Mouse (Mus musculus): ENCODE measurements at regions not wholly inside any gene's neighbourhood (a gene's known extent, or its start where the extent isn't known, plus 50 kb on each side); places are given as distances from the start of the nearest gene placed in this dataset.

DNA sequence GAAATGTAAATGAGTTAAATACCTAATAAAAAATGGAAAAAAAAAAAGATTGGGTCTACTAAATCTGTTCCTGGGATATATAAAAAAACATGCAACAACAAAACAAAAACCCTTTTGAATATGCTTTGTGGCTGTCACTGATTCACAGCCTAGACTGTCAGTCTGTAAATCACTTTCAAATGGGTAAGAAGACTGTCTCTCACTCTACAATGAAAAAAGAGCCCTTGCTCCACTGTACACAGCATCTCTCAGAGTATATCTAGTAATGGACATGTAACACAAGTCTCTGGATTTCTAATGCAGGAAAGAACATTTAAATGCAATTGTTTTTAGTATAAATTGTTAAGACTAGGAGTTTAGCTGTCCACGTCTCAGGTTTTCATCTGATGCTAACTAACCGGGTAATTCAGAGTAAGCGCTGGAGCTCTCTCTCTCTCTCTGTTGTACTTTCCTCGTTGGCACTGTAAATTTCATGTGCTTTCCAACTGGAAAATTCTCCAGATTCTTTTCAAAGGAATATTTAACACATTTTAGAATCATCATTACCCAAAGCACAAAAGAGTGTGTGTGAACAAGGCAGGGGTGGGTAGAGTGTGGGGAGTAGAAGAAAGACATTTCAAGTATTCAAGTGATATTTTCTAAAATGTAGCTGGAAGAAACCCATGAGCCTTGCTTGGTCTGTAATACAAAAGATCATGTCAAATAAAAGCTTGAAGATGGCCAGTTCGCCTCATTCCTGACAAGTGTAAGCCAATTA is 66.6 kb upstream of the Pam start:
- Histone ChIP-seq H3K4me3 (ENCODE audit: insufficient read depth in 1 of 2, low read depth in 1 of 2, low read length in 2 of 2, poor library complexity in 1 of 2, severe bottlenecking in 1 of 2) (no peak overlapping the region), H3K27ac (ENCODE audit: insufficient read depth, low read depth, low read length, poor library complexity, severe bottlenecking) (no peak overlapping the region), H3K9ac (ENCODE audit: insufficient read depth, low read depth, low read length, poor library complexity, severe bottlenecking) (no peak overlapping the region), H3K9me3 (ENCODE audit: control insufficient read depth, insufficient read depth, low read depth, low read length) (no peaks in the 10 kb centered on the region), H3K36me3 (ENCODE audit: control insufficient read depth, insufficient read depth, low read length, poor library complexity, severe bottlenecking) (no peaks in the 10 kb centered on the region), H3K4me1 (ENCODE audit: control insufficient read depth in 2 of 2, insufficient read depth in 2 of 2, low read length in 2 of 2, poor library complexity in 1 of 2) (no peaks in the 10 kb centered on the region)
- no peak for TF ChIP-seq CHD2 (IDR thresholded peaks at IDR 0.05; ENCODE audit: low read depth, low read length)
- no peak for TF ChIP-seq ZC3H11A (IDR thresholded peaks at IDR 0.05; ENCODE audit: borderline replicate concordance, low read depth, low read length)
- no peak for TF ChIP-seq MAFK (IDR thresholded peaks at IDR 0.05; ENCODE audit: insufficient read depth, low read depth, low read length)
- TF ChIP-seq ZNF384 (IDR thresholded peaks at IDR 0.05; ENCODE audit: low read depth, low read length): no peak
- no peak for TF ChIP-seq HCFC1 (IDR thresholded peaks at IDR 0.05; ENCODE audit: borderline replicate concordance, insufficient read depth, low read length)
- in situ Hi-C loops (cut with MboI; ENCODE audit: low sequenced_read_pairs in 2 of 2, unreplicated experiment in 2 of 2): no loop called here
- DNase-seq (ENCODE audit: low read depth, low spot score): no peak

DNA sequence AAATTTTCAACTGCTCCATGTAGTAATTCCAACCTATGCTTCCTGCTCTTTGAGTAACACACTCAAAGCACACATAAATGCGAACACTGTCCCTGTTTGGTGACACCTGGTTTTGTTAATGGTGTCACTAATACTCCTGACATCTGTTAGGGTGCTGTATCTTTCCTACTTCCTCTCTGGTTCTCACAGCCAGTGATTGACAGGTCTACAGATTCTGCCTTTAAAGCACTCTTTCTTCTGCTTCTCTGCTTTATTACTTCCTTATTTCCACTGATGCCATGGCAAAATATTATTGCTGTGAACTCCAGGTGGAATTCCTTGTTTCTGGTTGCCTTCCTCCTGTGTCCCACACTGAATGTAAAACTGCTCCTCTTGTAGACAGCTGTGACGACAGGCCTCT is 63.5 kb upstream of the Pam start:
- no peaks in the 10 kb centered on the region for H3K9me3 ChIP-seq (ENCODE audit: control insufficient read depth, insufficient read depth, low read depth, low read length)
- no peak overlapping the region for H3K4me3 ChIP-seq (ENCODE audit: insufficient read depth in 1 of 2, low read depth in 1 of 2, low read length in 2 of 2, poor library complexity in 1 of 2, severe bottlenecking in 1 of 2)
- H3K36me3 ChIP-seq (ENCODE audit: control insufficient read depth, insufficient read depth, low read length, poor library complexity, severe bottlenecking): no peaks in the 10 kb centered on the region
- H3K4me1 ChIP-seq (ENCODE audit: control insufficient read depth in 2 of 2, insufficient read depth in 2 of 2, low read length in 2 of 2, poor library complexity in 1 of 2): no peaks in the 10 kb centered on the region
- in situ Hi-C loops (cut with MboI; ENCODE audit: low sequenced_read_pairs in 2 of 2, unreplicated experiment in 2 of 2): no loop called here
- H3K9ac ChIP-seq (ENCODE audit: insufficient read depth, low read depth, low read length, poor library complexity, severe bottlenecking): no peak overlapping the region
- TF ChIP-seq HCFC1 (IDR thresholded peaks at IDR 0.05; ENCODE audit: borderline replicate concordance, insufficient read depth, low read length) (no peak), MAFK (IDR thresholded peaks at IDR 0.05; ENCODE audit: insufficient read depth, low read depth, low read length) (no peak), ZNF384 (IDR thresholded peaks at IDR 0.05; ENCODE audit: low read depth, low read length) (no peak), CHD2 (IDR thresholded peaks at IDR 0.05; ENCODE audit: low read depth, low read length) (no peak), ZC3H11A (IDR thresholded peaks at IDR 0.05; ENCODE audit: borderline replicate concordance, low read depth, low read length) (no peak)
- no peak overlapping the region for H3K27ac ChIP-seq (ENCODE audit: insufficient read depth, low read depth, low read length, poor library complexity, severe bottlenecking)
- no peak for DNase-seq (ENCODE audit: low read depth, low spot score)

DNA sequence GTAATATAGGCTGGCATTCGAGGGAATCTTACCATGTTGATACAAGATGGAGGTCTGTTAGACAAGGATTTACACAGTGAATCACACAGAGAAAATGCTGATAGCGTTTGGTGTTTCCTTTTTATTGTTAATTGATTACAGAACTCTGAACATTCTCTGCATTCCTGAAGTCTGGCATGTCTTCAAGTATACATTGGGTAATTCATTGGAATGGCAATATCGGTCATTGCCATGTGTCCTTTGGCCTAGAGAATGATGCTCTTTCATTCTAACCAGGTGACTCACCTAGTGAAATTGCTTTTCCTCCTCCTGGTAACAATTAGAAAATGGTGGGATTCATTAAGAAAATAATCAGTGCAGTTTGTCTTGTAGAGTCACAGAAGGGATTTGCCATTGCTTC is 51.9 kb upstream of the Pam start:
- H3K27ac ChIP-seq (ENCODE audit: insufficient read depth, low read depth, low read length, poor library complexity, severe bottlenecking): no peak overlapping the region
- no peak for TF ChIP-seq CHD2 (IDR thresholded peaks at IDR 0.05; ENCODE audit: low read depth, low read length)
- TF ChIP-seq ZC3H11A (IDR thresholded peaks at IDR 0.05; ENCODE audit: borderline replicate concordance, low read depth, low read length): no peak
- TF ChIP-seq ZNF384 (IDR thresholded peaks at IDR 0.05; ENCODE audit: low read depth, low read length): no peak
- no peak for TF ChIP-seq HCFC1 (IDR thresholded peaks at IDR 0.05; ENCODE audit: borderline replicate concordance, insufficient read depth, low read length)
- no peak for TF ChIP-seq MAFK (IDR thresholded peaks at IDR 0.05; ENCODE audit: insufficient read depth, low read depth, low read length)
- no peak for DNase-seq (ENCODE audit: low read depth, low spot score)
- no peaks in the 10 kb centered on the region for H3K4me1 ChIP-seq (ENCODE audit: control insufficient read depth in 2 of 2, insufficient read depth in 2 of 2, low read length in 2 of 2, poor library complexity in 1 of 2)
- H3K9me3 ChIP-seq (ENCODE audit: control insufficient read depth, insufficient read depth, low read depth, low read length): no peaks in the 10 kb centered on the region
- H3K9ac ChIP-seq (ENCODE audit: insufficient read depth, low read depth, low read length, poor library complexity, severe bottlenecking): no peak overlapping the region
- H3K36me3 ChIP-seq (ENCODE audit: control insufficient read depth, insufficient read depth, low read length, poor library complexity, severe bottlenecking): no peaks in the 10 kb centered on the region
- in situ Hi-C loops (cut with MboI; ENCODE audit: low sequenced_read_pairs in 2 of 2, unreplicated experiment in 2 of 2): no loop called here
- H3K4me3 ChIP-seq (ENCODE audit: insufficient read depth in 1 of 2, low read depth in 1 of 2, low read length in 2 of 2, poor library complexity in 1 of 2, severe bottlenecking in 1 of 2): no peak overlapping the region

All from ES-E14 (cell line).